Mouse (Mus musculus): Measurements from ENCODE around the gene Cyp1b1. TPM values are rescaled to one million over a fixed set of nuclear protein-coding genes. Genes with fewer than 3 reads are reported as not detected.

Gene Cyp1b1
- 18.0 and 23.3 TPM in 2 replicates for total RNA-seq (2021)
- long read RNA-seq, partial matches to known transcripts = 2 of 2 reads
- long read RNA-seq, other reads (novel, unspliced or antisense) = 0 of 2 reads

DNA sequence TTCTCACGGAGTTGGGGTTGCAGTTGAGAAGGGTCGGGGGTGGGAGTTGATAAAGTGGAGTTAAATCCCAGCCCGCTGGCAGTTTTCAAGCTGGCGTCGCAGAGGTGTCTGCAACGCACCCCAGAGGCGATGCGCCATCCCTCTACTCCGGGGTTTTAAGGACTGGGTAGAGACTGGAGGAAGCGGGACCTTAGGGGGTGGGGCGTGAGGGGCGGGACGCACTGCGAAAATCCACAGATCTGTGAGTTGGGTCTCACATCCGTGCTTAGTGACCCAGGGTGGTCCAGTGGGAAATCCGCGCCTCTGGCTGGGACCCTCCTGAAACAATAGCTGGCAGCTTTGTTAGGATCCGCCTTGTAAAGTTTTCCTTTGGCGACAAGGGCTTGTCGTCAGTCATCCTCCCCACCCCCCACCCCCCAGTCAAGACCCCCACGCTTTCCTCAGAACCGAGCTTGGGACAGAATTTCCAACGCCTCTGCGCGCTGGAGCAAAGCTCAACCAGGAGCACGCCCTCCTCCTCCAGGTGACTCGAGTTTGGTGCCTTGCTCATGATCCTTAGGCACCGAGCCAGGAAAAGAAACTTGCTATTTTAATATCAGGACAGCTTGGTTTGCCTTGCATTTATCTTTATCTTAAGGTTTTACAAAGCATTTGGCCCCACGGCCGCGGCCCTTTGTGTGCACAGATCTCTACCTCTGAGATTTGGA is at the start of gene Cyp1b1:
Gene Cyp1b1, minus strand, starts transcription at position 131 of the 707 bp plus-strand sequence.
- no peak for DNase-seq

DNA sequence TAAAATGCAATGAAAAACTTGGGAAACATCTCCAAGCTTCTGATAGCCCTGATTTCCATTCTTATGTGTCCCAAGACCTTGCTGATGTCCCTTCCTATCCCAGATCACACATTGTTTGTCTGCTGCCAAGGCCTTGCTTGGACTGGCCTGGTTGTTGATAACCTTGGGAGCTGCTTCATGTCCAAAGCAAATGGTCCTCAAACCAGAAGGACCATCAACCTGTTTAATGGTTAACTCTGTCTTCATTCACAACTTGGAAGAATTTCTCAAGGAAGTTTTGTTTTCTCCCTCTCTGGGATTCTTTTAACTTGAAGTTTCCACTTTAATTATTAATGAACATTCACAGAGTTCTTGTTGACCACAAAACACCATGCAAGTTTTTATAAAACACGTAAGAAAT is 47.0 kb upstream of the Cyp1b1 start:
- DNase-seq = no peak

DNA sequence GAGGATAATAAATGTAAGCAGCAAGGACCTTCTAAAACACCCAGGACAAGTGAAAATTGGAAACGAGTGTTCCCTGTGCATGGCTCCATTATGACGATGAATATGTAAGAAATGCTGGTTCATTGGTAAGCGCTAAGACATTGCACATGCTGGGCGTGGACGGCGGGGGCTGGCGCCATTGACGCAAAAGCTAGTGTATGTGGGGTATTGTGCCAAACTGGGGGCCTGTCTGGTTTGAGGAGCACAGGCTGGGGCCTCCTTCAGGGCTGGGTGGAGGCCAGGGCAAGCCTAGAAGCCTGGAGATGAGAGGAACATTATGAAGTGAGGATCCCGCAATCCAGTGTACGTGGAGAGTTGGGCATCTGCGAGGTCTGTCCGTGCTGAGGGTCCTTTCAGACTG is 39.0 kb upstream of the Cyp1b1 start:
- DNase-seq = no peak

DNA sequence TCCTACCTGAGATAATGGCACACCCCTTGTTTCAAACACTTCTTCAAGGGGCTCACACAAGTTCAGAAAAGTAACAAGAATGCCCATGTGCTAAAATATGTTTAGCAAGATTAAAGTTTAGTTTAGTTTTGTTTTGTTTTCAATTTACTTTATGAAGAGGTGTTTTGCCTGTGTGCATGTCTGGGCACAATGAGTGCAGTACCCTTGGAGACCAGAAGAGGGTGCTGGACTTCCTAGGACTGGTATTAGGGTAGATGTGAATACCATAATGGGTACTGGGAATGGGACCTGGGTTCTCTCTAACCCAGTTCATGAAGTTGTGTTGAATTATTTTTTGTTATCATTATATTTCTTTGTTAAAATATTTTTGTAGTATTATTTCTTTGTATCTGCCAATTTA is 38.0 kb upstream of the Cyp1b1 start:
- DNase-seq = no peak

DNA sequence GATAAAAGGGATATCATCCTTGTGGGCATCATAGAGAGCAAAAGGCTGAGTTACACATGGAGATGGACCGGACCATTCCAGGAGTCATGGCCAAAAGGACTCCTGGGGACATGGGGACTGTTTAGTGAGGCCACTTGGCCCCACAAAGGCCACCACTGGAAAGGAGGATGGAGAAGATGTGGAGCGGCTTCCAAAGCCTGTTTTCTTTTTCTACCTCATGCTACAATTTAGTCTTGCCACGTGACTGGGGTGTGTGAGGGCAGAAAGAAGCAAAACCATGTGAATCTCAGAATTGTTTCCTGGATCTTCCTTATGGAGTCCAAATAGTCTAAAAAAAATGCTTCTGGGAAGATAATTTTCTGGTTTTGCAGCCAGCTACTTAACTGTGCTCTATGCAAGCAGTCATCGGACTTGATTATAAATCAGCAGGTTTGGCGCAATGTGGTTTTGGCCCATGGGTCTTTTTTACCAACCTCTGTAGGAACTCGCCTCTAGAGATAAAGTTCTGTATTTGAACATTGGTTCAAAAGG is 36.9 kb upstream of the Cyp1b1 start:
- no peak for DNase-seq

DNA sequence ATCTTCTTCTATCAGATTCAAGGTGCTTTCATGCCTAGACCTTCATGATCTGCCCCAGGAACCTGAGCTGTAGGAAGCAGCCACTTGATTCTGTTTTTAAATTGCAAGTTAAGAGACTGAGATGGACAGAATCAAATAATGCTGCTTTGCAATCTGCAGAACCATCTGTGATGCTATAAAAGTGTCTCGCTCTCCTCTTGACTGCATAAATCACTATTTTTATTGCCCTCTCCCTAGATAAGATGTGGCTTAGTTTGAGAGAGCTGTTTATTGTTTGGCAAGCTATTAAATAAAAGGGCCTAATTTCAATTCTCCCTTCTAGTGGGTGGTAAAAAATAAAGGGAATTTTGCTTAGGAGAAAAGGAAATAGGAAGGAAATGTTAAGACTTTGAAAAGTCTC is 34.8 kb upstream of the Cyp1b1 start:
- no peak for DNase-seq

DNA sequence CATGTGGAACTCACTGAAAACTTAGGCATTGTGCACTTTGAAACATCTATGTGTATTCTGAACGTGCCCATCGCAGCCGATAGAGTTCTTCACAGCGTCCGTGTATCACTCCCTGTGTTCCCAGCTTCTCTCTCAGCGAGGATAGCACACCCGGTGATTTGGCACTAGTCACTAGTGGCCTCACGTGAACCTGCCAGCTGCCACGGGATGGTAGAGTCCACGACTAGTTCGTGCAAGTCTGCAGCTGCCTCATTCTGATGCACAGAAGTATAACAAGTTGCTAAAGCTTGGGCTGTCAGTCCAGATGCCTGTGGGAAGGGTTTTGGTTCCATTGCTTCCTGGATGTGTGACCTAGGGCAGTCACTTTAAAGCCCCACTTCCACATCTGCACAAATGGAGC is 32.1 kb upstream of the Cyp1b1 start:
- no peak for DNase-seq

DNA sequence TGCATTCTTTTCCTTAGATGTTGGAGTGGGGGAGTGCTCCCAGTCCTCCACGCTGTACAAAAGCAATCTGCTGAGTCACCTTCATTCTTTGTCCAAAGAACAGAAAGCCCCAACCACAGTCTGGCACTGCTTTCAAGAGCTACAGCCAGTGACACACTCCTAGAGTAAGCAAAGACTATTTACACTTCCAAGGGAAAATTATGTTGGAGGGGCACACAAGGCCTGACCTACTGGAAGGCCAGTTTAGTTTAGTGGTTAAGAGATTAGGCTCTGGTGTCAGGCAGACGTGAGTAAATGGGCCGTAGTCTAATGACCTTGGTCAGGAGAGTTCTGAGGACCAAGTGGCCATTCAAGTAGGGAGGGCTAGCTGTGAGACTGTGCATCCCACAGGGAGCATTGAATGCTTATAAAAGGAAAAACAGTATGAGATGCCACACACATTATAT is 31.3 kb upstream of the Cyp1b1 start:
- DNase-seq = no peak

DNA sequence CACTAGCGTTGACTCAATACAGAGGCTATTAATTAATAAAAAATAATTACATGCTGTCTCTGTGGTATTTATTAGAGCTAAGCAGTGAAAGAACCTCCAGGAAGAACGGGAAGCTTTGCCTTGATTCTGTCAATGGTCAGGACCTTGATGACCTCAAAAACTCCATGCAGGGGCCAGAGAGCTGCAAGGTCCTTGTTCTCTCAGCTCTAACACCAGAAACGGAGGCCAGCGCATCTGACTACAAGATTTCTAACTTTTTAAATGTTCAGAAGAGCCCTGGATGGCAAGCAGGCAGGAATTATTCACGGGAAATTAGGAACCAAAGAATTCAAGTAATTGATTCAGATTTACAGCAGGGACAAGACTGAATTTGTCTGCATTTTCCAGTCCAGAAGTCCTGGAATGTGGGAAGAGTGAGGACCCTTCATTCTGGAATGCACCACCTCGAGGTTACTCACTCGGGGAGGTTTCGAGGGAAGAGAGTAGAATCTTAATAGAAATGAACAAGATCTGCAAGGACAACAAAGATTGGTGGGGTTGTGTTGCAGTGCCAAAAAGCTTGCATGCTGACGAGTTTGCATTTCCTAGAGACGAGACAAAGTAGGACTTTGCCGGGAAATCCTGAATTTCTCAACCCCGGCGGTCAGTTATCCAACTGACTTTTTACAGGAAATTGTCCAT is 30.3 kb upstream of the Cyp1b1 start:
- no peak for DNase-seq

DNA sequence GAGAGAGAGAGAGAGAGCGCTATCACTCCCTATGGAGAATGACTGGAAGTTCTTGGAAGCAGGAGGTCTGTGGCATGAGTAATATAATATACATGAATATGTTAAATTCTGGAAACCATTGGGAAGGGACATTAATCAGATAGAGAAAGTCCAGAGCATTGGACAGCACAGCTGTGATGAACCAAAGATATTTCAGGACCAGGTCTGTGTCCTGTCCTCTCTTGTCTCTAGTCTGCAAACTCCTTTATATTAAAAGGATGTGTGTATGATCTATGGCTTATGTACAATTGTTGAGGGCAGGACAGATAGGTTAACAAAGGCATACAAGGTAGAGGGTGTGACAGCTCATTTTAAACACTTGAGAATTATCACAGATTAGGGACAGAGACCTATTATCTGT is 28.6 kb upstream of the Cyp1b1 start:
- no peak for DNase-seq

DNA sequence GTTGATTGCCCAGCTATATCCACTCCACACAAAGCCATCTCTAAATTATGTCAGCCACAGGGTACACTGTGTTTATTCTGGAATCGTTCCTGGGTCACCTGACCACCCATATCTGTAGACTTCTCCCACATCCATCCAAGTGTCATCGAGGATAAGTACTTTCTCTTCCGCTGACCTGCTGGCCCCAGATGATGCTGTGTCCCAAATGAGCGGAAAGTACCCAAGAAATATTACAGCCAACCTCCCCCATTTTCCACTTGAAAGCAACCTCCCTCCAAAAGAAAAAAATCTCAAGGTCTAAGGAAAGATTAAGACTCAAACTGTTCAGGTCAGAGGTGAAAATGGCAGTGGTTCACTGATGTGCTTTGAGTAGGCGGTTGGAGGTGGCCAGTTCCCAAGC is 27.8 kb upstream of the Cyp1b1 start:
- DNase-seq = no peak

DNA sequence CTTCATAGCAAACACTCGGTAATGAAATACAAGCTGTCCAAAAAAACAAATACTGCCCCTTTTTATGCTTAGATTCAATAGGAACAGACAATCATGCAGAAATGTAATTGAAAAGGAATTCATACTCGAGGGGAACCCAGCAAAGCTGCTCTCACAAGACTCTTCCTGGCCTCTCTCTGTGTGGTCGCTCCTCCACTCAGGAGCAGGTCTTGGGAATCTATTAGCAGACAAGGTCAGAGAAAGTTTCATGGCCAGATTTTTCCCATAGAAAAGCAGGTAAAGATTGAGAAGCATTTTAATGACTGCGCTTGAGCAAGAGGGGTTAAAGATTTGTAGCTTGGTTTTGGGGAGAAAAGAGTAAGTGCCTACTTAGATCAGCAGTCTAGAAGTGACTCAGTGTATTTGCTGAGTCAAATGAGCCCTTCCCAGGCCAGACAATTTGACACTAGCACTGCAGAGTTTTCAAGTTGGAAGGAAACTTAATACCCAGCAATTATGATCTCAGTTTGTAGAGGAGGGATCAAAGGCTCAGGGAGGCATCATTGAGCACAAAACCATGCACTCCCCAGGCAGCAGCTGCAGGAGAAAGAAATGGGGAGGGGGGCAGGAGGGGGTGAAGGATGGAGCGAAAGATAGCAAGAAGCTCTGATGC is 24.1 kb upstream of the Cyp1b1 start:
- DNase-seq = no peak

DNA sequence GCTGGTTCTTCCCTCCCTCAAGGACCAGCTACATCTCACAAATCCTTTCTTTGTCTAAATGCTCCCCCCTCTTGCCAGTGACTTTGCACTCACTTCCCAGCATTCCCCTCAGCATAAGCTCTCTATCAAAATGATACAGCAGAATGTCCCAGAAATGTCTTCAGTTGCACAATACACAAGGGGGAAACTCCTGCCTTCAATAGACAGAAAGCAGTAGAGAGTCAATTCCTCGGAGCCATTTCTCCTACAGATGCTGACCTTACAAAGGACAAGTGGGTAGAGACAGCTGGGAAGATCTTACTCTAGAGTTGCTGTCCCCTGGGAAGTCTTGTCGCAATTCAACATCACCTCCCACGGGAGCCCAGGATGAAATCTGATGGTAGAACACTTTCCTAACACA is 22.7 kb upstream of the Cyp1b1 start:
- DNase-seq = no peak

DNA sequence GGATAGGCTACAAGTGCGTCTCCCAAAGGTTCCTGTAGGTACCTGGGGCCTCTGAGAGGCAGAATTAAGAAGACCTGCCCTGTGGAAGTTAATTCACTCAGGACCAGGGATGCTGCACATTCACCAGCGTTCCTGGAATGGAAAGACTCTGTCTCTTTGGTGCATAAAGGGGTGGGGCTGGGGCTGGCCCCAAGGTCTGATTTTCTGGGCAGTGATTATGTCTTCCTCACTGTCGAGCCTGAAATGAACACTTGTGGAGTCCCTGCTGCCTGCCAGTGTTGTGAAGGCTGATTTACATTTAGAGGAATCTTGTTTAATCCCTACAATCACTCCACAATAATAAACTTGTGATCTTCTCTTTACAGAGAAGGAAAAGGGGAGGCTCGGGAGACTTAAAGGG is 18.2 kb upstream of the Cyp1b1 start:
- no peak for DNase-seq

DNA sequence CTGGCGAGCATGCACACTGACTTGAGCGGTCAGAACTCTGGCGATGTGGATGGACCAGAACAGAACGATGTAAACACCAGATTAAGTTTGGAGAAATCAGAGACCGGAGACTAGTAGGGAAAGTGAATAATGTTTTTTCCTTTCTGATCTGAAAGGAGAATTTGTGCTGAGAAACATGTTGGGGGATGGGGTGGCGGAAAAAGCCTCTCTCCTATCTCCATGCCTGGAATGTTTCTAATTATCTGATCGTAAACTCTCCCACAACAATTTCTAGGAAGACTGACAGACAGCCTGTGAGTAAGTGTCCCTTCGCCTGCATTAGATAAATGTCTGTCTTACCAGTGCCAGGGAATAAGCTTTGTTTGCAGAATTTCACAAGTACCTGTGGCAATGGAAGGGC is 16.1 kb upstream of the Cyp1b1 start:
- no peak for DNase-seq

DNA sequence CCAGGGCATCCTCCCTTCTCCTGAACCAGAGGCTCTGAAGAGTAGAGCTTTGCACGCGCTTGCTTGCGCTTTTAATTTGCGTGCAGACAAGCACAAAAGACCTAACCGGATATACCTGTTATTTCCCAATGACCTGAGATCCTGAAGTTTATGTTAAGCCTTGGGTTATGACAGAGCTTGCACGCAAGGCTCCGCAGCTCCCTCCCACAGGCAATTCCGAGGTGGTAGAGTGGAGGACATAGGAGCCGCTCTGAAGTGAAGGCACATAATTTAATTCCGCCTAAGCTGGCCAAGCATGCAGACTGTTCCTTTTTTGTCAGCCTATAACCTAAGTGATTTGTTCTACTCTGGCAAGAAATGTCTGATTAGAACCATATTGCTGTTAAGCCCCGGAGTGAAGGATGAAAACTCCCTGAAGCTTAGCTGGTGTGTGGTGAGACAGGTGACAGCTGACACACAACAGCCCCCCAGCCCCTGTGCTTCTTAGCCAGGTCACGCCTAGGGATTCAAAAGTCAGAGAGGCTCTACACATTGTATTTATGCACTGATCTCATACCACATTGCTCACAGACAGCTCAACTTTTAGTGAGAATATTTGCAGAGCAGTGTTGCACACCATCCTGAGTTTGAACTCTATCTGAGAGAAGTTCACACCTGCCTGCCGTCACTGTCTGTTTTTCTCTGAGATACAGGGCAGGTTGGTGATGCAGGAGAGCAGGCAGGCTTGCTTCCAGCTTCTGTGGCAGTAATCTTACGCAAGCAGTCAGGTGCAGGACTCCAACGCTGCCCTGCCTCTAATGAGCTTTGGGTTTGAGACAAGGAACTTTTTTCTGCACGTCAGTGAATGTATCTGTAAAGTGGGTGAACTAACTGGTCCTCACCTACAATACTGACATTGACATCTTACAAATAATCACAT is 14.0 kb upstream of the Cyp1b1 start:
- no peak for DNase-seq

DNA sequence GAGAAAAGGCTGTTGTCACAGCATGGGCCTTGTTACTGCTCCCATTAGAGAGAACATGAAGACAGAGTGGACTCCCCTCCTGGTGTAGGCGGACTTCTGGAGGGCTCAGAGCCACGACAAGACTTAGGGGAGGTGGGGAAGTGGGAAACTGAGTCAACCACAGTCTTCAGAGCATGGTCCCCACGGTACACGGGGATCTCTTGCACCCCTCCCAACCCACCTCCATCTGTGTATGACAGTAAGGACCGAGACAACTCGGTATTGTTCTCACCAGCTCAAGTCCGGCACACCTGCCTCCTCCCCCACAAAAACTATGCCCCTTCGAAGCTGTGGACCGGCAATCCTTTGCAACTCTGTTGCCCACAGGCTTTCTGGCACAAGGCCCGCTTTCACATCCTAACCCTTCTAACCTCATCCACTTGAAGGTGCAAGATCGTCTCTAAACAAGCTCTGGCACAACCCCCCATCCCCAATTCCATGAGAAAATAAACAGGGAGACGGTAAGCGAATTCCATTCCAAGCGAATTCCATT is 13.3 kb upstream of the Cyp1b1 start:
- DNase-seq = no peak

DNA sequence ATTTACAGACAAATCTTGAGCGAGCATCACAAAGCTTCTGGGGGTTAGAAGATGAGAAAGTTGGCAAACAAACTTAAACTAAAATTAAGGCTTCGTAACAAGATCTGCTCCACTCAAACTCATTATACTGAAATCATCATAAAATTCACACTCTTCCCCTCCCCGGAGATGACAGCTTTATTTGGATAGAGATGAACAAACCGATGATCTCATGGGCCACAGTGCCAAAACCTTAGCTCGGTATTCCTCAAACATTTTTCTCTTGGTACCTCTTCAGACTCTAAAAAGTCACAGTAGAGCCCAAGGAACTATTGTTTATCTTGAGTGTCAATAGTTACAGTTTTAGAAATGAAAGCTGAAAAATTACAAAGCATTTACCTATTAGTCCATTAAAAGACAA is 11.8 kb upstream of the Cyp1b1 start:
- no peak for DNase-seq

DNA sequence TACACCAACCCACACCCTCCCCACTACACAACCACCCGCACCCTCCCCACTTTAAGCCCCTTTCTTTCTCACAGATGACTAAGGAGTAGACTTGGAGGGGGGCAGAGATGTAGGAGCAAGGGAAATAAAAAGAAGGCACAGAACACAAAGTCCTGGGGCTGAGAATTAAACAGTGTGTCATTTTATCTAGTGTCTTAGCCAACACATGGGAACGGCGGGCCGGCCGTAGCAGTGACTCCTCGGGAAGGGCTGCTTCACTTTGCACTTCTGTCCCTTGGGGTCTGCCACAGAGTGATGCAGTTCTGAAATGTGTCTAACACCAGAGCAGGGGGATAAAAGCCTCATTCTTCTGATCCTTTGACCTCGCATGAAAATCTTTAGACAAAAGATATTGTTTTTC is 5.8 kb upstream of the Cyp1b1 start:
- DNase-seq = no peak

DNA sequence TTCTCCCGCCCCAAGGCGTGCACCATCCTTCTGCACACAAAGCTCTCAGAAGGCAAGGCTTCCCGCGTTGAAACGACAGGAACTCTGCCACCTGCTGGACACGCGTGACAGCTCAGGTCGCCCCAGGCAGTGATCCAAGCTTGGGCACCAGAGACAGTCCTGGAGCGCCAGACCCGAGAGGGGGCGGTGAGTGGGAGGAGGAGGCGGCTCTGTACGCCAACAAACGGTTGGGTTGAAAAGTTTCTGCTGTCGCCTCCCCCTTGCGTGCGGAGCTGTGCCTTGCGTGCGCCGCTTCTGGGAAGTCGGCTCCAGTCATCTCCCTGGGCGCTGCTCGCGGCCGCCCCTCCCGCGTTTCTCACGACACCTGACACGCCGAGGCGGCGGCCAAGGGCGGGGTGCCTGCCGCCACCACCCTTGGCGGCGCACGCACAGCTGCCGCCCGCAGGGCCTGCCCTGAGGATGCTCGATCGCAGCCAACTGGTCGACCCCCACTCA is 835 bp upstream of the Cyp1b1 start:
- DNase-seq = peak; percentile 87

DNA sequence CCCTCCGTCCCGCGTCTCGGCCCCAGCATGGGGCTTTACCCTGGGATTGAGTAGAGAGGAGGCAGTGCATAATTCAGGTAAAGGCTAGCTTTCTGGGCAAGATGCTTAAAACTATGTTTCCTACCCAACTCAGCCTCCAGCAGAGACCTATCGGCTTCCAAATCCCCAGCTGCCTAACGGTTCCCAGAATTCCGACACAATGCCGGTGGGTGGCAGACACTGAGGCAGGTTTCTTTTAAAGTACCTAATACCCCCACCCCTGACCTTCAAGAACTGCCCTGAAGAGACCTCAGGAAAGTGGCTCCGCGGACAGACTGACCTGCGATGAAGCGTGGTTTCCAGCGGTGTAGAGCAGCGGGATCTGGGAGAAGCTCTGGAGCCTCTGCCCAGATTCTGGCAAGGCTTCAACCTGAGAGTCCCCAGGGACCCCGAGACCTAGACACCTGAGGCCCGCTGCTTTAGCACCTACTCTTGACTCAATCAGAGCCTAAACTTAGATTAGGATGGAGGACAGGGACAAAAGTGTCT is 429 bp downstream of the Cyp1b1 start:
- no peak for DNase-seq

All from adrenal gland, postnatal 25 days (tissue).